Mouse (Mus musculus) megakaryocyte-erythroid progenitor cell, adult 5-6 weeks (primary cell): ENCODE results near the gene A4galt. TPM values are rescaled to one million over a fixed set of nuclear protein-coding genes. Genes with fewer than 3 reads are reported as not detected.

Source experiments
- ATAC-seq: replicated peaks from 2 replicates; pipeline ENCODE4 v1.8.0; 2016; ENCODE audit warnings: mild to moderate bottlenecking, inconsistent platforms; ENCODE audit not compliant: severe bottlenecking, poor library complexity, low FRiP score, low TSS enrichment
- total RNA-seq, 2 experiments: library from RNA; stranded (forward) in 1 of 2; stranded (reverse) in 1 of 2; fragments of 200-1000, 215-1000 nt in 1 of 2; fragments of >200 nt in 1 of 2; fragmentation: Nextera tagmentation in 1 of 2; gene quantifications; 2 replicates each; pipeline ENCODE4 v1.2.3; 2014 to 2017

Gene A4galt
- total RNA-seq, 2 experiments from 2014 or later, result not detected

- ATAC-seq, result peak; percentile 49; the same call in 1 of the 2 replicates
These were observed 69.7 kb downstream of the A4galt start for GRCm38 (mm10) chr15:83181800-83182330.

DNA sequence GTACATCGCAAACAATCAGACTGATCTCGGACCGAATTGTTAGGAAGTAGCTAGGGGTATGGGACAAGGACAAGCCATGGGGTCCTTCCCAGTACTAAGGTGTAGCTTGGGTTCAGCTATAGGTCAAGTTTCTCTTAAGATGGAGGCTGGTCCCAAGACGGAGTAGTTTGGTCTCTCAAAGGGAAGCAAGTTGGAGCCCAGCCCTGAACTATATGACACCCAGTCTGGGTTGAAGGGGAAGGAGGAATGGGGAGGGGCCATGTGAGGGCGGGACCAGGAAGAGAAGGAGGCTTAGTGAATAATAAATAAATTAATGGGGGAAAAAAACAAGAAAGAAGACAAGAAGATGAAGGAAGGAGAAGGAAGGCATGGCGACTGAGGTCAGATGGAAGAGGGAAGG, 71.6 kb downstream of the A4galt start:
- no peak for ATAC-seq

Other genes with a start within 250 kb of the A4galt start
- gene Nfam1, start 218.5 kb downstream of the A4galt start, total RNA-seq (2014; fragmentation: Nextera tagmentation), result 3.7 and 4.1 TPM in 2 replicates
- 2.7 and 6.9 TPM in 2 replicates for gene Nfam1, start 218.5 kb downstream of the A4galt start, total RNA-seq (2017)
- gene Serhl, start 162.3 kb downstream of the A4galt start, total RNA-seq (2014; fragmentation: Nextera tagmentation), result 46.0 and 51.6 TPM in 2 replicates
- 32.0 and 45.4 TPM in 2 replicates for gene Serhl, start 162.3 kb downstream of the A4galt start, total RNA-seq (2017)
- 30.4 and 53.1 TPM in 2 replicates for gene Rrp7a, start 129.0 kb downstream of the A4galt start, total RNA-seq (2014; fragmentation: Nextera tagmentation)
- 107 and 139 TPM in 2 replicates for gene Rrp7a, start 129.0 kb downstream of the A4galt start, total RNA-seq (2017)
- gene Poldip3, start 102.4 kb downstream of the A4galt start, total RNA-seq (2014; fragmentation: Nextera tagmentation), result 59.0 and 76.4 TPM in 2 replicates
- gene Poldip3, start 102.4 kb downstream of the A4galt start, total RNA-seq (2017), result 65.4 and 92.3 TPM in 2 replicates
- 89.4 and 102 TPM in 2 replicates for gene Cyb5r3, start 79.2 kb downstream of the A4galt start, total RNA-seq (2014; fragmentation: Nextera tagmentation)
- 33.0 and 55.6 TPM in 2 replicates for gene Cyb5r3, start 79.2 kb downstream of the A4galt start, total RNA-seq (2017)
- gene Arfgap3, start 98.5 kb upstream of the A4galt start, total RNA-seq (2014; fragmentation: Nextera tagmentation), result 25.2 and 32.4 TPM in 2 replicates
- 23.1 and 32.1 TPM in 2 replicates for gene Arfgap3, start 98.5 kb upstream of the A4galt start, total RNA-seq (2017)
- 86.5 and 107 TPM in 2 replicates for gene Pacsin2, start 212.8 kb upstream of the A4galt start, total RNA-seq (2014; fragmentation: Nextera tagmentation)
- 123 and 138 TPM in 2 replicates for gene Pacsin2, start 212.8 kb upstream of the A4galt start, total RNA-seq (2017)